Mouse (Mus musculus) cerebral cortex, adult 2 months (tissue): ENCODE results near the gene Tmem234.

ENCODE experiments used
- WGBS: fragments of 180-500 bp; shearing (Covaris S2); methylation state at CpG from one replicate; pipeline ENCODE4 v1.1.7; 2018; 5-methylcytosine and 5-hydroxymethylcytosine counted together

The Tmem234 gene

DNA sequence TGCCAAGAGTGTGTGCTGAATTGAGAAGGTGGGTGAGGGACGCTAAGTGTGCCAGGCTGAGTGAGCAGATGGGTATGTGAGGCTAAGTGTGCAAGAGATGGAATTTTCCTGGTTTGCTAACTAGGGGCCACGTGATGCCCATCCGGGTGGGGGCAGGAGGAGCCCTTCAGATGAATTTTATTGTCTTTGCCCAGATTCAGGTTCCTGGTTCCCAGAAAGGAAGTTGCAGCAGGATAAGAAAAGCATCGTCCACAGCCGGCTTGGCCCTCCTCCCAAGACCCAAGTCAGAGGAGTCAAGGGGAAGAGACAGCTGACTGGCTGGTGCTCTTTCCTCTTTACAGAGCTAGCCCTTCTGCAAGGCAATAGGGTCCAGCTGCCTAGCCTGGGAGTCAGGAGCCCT, 22.0 kb upstream of the Tmem234 start, which contains the start of gene Fam167b:
Gene Fam167b (minus strand): TSS at position 84 of the 400 bp plus-strand sequence.
- WGBS: 66% methylated on average over 5 of the region's 5 CpGs

- 54% methylated on average over 7 of the region's 7 CpGs for WGBS
Measured at GRCm38 (mm10) chr4:129580347-129580746, 20.1 kb upstream of the Tmem234 start.

- WGBS: 85% methylated on average over 1 of the region's 1 CpGs
Measured at GRCm38 (mm10) chr4:129582251-129582650, 18.2 kb upstream of the Tmem234 start.

- WGBS: 71% methylated on average over 1 of the region's 1 CpGs
Measured at GRCm38 (mm10) chr4:129584370-129584769, 16.1 kb upstream of the Tmem234 start.

DNA sequence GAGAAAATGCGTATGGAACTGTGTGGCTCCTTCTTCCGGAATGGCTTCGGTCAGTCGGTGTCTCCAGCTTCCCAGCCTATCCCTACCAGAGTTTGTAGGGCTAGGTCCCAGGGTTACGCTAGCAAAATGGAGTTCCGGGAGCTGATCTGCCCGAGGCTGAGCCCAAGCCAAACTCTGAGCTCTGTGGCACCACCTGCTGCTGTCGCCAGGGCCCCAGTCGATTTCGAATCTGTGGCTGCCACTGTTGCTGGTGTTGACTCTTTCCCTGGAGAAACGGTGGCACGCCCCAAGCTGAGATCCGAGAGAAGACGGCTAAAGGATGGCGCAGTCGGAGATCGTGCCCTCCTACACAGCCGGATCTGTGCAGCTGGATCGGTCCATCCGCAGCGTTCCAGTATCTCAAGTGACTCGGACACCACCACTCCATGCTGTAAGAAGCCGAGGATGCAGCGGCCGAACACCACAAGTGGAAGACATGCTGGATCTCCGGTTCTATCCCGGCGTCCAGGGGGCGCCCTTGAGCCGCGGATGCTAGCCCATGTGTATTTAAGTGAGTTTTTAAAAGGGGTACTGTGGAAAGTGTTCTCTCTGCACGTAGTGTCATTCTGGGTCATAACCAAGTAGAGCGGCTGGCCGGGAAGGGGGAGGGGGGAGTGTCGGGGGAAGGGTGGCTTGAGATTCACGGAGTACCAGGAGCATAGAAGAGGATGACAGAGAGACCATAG, 15.4 kb upstream of the Tmem234 start:
- WGBS: 2% methylated on average over 36 of the region's 36 CpGs

- WGBS: 91% methylated on average over 9 of the region's 9 CpGs
Measured at GRCm38 (mm10) chr4:129585773-129586172, 14.7 kb upstream of the Tmem234 start.

DNA sequence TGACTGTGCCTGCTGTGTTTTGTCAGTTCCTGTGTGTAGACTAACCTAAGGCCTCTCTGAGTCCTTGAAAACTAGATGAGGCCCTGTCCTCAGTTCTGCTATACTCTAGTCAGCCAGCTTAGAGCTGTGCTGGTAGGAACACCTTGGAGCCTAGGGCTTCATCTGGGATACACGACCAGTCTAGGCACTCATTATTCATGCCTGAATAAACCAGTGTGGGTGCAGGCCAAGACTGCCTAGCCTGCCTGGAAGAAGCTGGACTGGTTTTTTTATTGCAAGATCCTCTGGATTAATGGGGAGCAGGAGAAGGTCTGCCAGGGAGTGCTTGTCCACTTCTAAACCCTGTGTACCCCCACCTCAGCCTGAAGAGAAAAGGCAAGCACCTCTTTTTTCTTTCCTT, 13.5 kb upstream of the Tmem234 start:
- WGBS: 61% methylated on average over 1 of the region's 1 CpGs

- WGBS: 73% methylated on average over 4 of the region's 4 CpGs
Measured at GRCm38 (mm10) chr4:129588865-129589264, 11.6 kb upstream of the Tmem234 start.

- WGBS: 29% methylated on average over 7 of the region's 7 CpGs
Measured at GRCm38 (mm10) chr4:129608426-129609025, 8.1 kb downstream of the Tmem234 start.

GRCm38 (mm10) chr4:129609139-129609631, 8.7 kb downstream of the Tmem234 start:
- WGBS: 71% methylated on average over 12 of the region's 12 CpGs

DNA sequence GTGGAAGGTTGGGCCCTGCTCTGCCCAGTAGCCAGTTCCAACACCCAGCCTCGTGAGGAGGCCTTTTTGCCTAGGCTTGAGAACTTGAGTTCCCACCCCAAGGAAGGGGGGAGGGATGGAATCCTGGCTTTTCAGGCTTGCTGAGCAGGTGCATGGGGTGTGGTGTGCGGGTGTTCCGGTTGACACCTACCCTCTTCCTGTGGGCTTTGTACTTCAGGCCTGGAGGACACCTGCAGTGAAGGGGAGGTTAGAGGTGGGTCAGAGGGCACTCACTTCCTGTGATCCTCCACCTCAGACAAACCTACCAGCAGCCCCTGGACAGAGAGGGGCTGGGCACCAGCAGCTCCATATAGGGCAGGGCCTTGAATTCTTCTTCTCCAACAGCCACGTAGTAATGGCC, 9.6 kb downstream of the Tmem234 start:
- 73% methylated on average over 4 of the region's 4 CpGs for WGBS

DNA sequence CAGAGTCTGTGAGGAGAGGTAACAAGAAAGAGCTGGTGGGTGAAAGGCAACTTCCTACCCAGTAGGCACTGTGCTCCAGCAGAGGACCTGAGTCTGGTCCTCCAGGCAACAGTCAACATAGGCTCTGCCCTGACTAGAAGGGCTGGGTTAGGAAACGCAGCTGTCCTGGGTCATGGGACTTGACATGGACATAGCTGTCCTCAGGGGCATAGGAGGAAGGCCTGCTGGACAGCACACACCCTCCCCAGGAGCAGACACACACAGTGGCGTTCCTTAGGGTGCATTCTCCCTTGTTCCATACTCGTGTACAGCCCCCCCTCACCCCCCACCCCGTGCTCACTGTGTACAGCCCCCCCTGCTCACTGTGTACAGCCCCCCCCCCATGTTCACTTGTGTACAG, 10.0 kb downstream of the Tmem234 start:
- WGBS: 66% methylated on average over 4 of the region's 4 CpGs

DNA sequence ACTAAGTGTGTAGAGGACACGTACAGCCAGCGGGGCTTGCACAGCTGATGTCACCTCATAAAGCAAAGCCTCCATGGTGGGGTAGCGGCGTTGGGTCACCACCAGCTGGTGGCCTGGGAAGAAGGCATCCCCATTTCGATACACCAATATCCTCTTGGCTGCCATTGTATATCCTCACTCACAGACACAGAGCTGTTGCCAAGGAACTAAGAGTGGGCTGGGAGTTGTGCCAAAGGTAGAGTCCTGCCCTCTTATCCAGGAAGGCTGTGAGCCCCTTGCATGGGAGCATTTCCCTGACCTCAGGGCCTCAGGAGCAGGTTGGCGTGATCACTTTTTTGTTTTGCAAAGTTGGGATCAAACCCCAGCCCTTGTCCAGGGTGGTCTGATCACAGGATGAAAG, 13.6 kb downstream of the Tmem234 start, which contains the start of gene Dcdc2b:
Gene Dcdc2b (minus strand): TSS at position 165 of the 400 bp plus-strand sequence.
- WGBS: 67% methylated on average over 6 of the region's 6 CpGs

DNA sequence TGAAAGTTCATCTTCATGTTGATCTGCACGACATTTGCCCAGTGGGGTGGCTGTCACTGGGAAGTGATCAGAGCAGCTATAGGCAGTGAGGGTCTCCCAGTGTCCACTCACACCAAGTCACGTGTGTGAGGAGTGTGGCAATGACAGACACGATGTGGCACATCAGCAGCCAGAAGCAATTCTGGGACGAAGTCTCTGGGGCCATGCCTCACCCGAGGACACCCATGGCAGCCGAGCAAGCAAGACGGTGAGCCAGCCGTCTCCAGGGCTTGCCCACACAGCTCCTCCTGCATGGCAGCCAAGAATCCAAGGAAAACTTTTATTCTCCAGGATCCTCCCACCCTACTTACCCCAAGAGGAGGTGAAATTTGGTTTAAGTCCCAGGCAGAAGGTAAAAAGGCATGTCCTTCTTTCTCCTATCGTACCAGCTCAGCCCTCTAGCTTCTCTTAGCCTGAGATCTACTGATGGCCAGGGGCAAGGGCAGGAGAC, 15.4 kb downstream of the Tmem234 start:
- 51% methylated on average over 9 of the region's 9 CpGs for WGBS

DNA sequence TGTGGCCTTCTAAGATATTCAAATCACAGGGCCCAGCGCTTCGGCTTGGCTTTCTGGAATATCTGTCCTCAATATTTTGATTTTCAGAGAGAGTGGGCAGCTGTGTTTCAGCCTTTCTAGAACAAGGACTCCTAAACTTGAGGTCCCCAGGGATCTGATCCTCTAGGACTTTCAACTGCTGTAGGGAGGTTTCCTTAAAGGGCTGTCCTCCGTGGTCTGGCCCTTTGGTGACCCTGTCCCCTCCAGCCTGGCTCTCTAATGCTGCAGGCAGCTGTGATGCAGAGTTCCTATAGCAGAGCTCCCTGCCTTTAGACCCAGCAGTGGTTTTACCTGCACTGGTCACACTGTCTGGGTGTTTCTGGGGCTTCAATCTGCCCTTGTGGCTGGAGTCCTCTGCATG, 16.2 kb downstream of the Tmem234 start:
- 75% methylated on average over 3 of the region's 3 CpGs for WGBS

DNA sequence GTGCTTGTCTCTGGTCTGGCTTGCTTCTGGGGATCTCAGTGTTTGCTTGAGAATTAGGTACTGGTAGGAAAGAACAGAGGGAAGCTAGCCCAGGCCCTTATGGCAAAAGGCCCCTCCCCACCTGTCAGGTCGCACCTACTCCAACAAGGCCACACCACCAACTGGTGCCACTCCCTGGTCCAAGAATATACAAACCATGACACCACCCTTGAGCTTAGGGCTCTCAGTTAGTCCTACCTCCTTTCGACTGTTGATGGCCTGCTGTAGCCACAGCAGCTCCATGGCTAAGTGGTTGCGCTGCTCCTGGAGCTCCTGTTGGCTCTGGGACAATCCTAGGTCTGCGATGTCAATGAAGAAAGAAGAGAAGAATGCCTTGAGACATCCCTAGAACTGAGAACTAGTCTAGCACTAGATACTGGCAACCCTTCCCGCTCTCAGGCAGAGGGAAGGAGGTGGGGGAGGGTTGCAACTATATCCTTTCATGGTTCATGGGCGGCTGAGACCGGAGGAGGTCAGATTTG, 16.7 kb downstream of the Tmem234 start:
- WGBS: 94% methylated on average over 7 of the region's 7 CpGs

DNA sequence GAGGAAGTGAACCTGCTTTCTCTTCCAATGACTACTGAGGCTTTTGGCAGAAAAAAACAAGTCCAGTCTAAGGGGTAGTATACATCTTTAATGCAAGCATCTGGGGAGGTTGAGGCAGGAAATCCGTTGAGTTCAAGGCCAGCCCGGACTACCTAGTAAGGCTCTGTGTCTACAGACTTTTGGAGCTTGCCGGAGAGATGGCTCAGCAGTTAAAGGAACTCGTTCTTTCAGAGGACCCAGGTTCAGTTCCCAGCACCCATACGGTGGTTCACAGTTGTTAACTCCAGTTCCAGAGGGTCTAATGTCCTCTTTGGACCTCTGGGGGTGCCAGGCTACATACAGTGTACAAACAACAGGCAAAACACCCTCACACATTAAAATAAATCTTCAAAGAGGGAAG, 17.6 kb downstream of the Tmem234 start:
- 92% methylated on average over 5 of the region's 5 CpGs for WGBS

- 4% methylated on average over 44 of the region's 44 CpGs for WGBS
Measured at GRCm38 (mm10) chr4:129618786-129619691, 18.6 kb downstream of the Tmem234 start, which contains the start of gene Iqcc. TSS of gene Iqcc (minus strand) at chr4:129619099.

- WGBS: 79% methylated on average over 11 of the region's 11 CpGs
Measured at GRCm38 (mm10) chr4:129620419-129621282, 20.2 kb downstream of the Tmem234 start.

- WGBS: 36% methylated on average over 8 of the region's 8 CpGs
Measured at GRCm38 (mm10) chr4:129621283-129621841, 20.9 kb downstream of the Tmem234 start.
